Mouse (Mus musculus): ENCODE measurements around the gene Cetn2. TPM values are rescaled to one million over a fixed set of nuclear protein-coding genes. Genes with fewer than 3 reads are reported as not detected.

Gene Cetn2
- 21.4 and 23.0 TPM in 2 replicates for polyA plus RNA-seq (2015; fragmentation: Nextera tagmentation; extraction: Ambion mirVana)

DNA sequence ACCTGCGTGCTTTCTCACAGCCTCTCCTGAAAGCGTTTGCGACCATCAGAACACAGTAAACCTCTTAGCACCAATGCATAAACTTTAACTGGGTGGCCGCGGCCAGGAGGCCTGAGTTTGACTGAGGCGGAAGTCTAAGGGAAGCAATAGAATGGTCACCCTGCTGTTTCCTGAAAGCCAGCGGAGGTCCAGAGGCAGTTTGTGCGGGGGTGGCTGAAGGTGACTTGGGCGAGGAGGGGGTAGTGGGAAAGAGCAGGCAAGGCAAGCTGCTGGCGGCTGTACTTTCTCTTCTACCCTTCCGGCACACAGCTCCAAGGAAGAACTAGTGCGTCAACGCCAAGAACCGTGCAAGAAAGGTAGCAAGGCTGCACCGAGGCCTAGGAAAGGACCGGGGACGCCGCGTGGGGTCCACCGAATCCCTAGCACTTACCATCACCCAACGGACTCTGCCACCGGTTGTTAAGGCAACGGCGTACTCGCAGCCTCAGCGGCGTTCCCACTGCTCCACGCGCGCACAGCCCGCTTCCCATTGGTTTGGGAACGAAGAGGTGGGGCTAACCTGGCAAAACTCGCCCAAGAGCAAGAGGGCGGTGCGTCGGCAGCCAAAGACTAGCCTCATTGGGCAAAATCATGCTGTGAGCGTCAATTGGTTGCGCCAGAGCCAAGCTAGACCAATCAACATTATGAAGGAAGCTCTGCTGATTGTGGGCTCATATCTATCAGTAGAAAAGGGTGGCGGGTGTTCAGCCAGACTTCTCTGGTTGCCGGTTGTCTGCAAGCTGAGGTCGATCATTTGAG is at the start of gene Cetn2, which contains the start of gene Nsdhl:
Gene Cetn2 (minus strand): TSS at position 528 of the 798 bp plus-strand sequence.
Gene Nsdhl (plus strand): TSS at position 674 of the 798 bp plus-strand sequence.
- H3K9ac ChIP-seq (ENCODE audit: low read depth, low read length), result peak within 1 kb of the TSS; percentile 65
- H3K4me3 ChIP-seq (ENCODE audit: low read depth, low read length), result peak within 1 kb of the TSS; percentile 73
- no peaks in the 10 kb centered on the region for H3K4me1 ChIP-seq (ENCODE audit: control insufficient read depth, low read depth, low read length)
- no peaks in the 10 kb centered on the region for H3K36me3 ChIP-seq (ENCODE audit: control insufficient read depth, insufficient read depth)
- H3K27me3 ChIP-seq (ENCODE audit: control insufficient read depth, insufficient read depth, low read depth, low read length), result no peaks in the 10 kb centered on the region
- H3K4me2 ChIP-seq (ENCODE audit: low read depth, low read length), result peak within 1 kb of the TSS; percentile 73
- ATAC-seq (ENCODE audit: low read depth), result peak; percentile 99
- H3K27ac ChIP-seq (ENCODE audit: low read length), result 0 out of 2 replicates have a peak within 1 kb of the TSS, but pooled peaks have one; percentile 21
- H3K9me3 ChIP-seq (replicated peaks; ENCODE audit: control insufficient read depth, low read length), result no peaks in the 10 kb centered on the region
- 18% methylated on average over 41 of the region's 41 CpGs for WGBS (ENCODE audit: insufficient replicate concordance)

DNA sequence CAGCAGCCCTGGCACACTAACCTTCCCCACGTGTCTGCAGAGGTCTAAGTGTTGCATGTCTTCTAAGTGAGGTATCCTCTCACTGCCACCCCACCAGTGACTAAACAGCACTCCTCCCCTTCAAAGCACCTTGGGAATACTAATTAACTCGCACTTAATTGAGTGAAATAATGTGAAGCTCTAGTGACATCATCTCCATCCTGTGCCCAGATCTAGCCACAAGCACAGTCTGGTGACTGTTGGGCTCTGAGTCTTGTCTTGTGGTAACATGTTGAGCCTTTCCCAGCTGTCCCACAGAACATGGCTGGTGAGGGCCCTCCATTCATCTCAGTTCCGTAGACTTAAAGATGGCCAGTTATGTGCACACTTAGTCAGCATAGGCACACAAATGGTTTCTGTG is 44.5 kb upstream of the Cetn2 start:
- Histone ChIP-seq H3K4me1 (ENCODE audit: control insufficient read depth, low read depth, low read length) (no peaks in the 10 kb centered on the region), H3K9ac (ENCODE audit: low read depth, low read length) (no peak overlapping the region), H3K9me3 (replicated peaks; ENCODE audit: control insufficient read depth, low read length) (no peaks in the 10 kb centered on the region), H3K4me2 (ENCODE audit: low read depth, low read length) (no peak overlapping the region), H3K36me3 (ENCODE audit: control insufficient read depth, insufficient read depth) (no peaks in the 10 kb centered on the region; the same call in 1 of the 2 replicates), H3K27me3 (ENCODE audit: control insufficient read depth, insufficient read depth, low read depth, low read length) (no peaks in the 10 kb centered on the region), H3K27ac (ENCODE audit: low read length) (no peak overlapping the region), H3K4me3 (ENCODE audit: low read depth, low read length) (no peak overlapping the region)
- WGBS (ENCODE audit: insufficient replicate concordance), result 53% methylated on average over 3 of the region's 3 CpGs
- no peak for ATAC-seq (ENCODE audit: low read depth)

DNA sequence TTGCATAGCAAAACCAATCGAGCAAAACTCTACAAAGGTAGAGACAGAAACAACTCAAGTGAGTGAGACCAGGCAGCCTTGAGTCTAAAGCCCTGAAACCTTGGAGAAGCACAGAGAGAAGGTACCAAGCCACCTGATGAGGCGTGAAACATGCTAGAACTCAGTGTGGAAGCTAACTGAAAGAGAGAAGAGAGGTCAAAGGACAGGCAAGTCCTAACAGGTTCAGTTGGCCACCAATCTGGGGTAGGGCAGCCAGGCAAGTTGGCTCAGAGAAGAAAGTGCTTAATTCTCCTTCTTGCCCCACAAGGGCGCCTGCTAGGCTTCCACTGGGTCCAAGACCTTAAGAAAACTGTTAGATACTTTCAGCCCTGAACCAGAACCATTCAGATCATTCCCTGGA is 43.3 kb upstream of the Cetn2 start:
- Histone ChIP-seq H3K4me2 (ENCODE audit: low read depth, low read length) (no peak overlapping the region), H3K27me3 (ENCODE audit: control insufficient read depth, insufficient read depth, low read depth, low read length) (no peaks in the 10 kb centered on the region)
- 62% methylated on average over 3 of the region's 3 CpGs for WGBS (ENCODE audit: insufficient replicate concordance)

GRCm38 (mm10) chrX:72960431-72960830 is 42.2 kb upstream of the Cetn2 start:
- H3K4me3 ChIP-seq (ENCODE audit: low read depth, low read length), result no peak overlapping the region
- H3K9me3 ChIP-seq (replicated peaks; ENCODE audit: control insufficient read depth, low read length), result no peaks in the 10 kb centered on the region
- H3K4me2 ChIP-seq (ENCODE audit: low read depth, low read length), result no peak overlapping the region
- no peaks in the 10 kb centered on the region for H3K4me1 ChIP-seq (ENCODE audit: control insufficient read depth, low read depth, low read length)
- H3K36me3 ChIP-seq (ENCODE audit: control insufficient read depth, insufficient read depth), result no peaks in the 10 kb centered on the region; the same call in 1 of the 2 replicates
- H3K27me3 ChIP-seq (ENCODE audit: control insufficient read depth, insufficient read depth, low read depth, low read length), result no peaks in the 10 kb centered on the region
- no peak overlapping the region for H3K27ac ChIP-seq (ENCODE audit: low read length)
- 74% methylated on average over 4 of the region's 4 CpGs for WGBS (ENCODE audit: insufficient replicate concordance)
- ATAC-seq (ENCODE audit: low read depth), result no peak
- H3K9ac ChIP-seq (ENCODE audit: low read depth, low read length), result no peak overlapping the region

More for the DNA sequence above, 43.3 kb upstream of the Cetn2 start:
- Histone ChIP-seq H3K27ac (ENCODE audit: low read length) (no peak overlapping the region), H3K4me3 (ENCODE audit: low read depth, low read length) (no peak overlapping the region), H3K36me3 (ENCODE audit: control insufficient read depth, insufficient read depth) (no peaks in the 10 kb centered on the region; the same call in 1 of the 2 replicates), H3K9me3 (replicated peaks; ENCODE audit: control insufficient read depth, low read length) (no peaks in the 10 kb centered on the region), H3K9ac (ENCODE audit: low read depth, low read length) (no peak overlapping the region), H3K4me1 (ENCODE audit: control insufficient read depth, low read depth, low read length) (no peaks in the 10 kb centered on the region)
- ATAC-seq (ENCODE audit: low read depth), result no peak

GRCm38 (mm10) chrX:72956486-72956885 is 38.3 kb upstream of the Cetn2 start:
- WGBS (ENCODE audit: insufficient replicate concordance), result 73% methylated on average over 4 of the region's 4 CpGs
- Histone ChIP-seq H3K27me3 (ENCODE audit: control insufficient read depth, insufficient read depth, low read depth, low read length) (no peaks in the 10 kb centered on the region), H3K36me3 (ENCODE audit: control insufficient read depth, insufficient read depth) (no peaks in the 10 kb centered on the region; the same call in 1 of the 2 replicates), H3K9ac (ENCODE audit: low read depth, low read length) (no peak overlapping the region), H3K4me3 (ENCODE audit: low read depth, low read length) (no peak overlapping the region), H3K4me2 (ENCODE audit: low read depth, low read length) (no peak overlapping the region), H3K27ac (ENCODE audit: low read length) (no peak overlapping the region), H3K9me3 (replicated peaks; ENCODE audit: control insufficient read depth, low read length) (no peaks in the 10 kb centered on the region), H3K4me1 (ENCODE audit: control insufficient read depth, low read depth, low read length) (no peaks in the 10 kb centered on the region)
- no peak for ATAC-seq (ENCODE audit: low read depth)

DNA sequence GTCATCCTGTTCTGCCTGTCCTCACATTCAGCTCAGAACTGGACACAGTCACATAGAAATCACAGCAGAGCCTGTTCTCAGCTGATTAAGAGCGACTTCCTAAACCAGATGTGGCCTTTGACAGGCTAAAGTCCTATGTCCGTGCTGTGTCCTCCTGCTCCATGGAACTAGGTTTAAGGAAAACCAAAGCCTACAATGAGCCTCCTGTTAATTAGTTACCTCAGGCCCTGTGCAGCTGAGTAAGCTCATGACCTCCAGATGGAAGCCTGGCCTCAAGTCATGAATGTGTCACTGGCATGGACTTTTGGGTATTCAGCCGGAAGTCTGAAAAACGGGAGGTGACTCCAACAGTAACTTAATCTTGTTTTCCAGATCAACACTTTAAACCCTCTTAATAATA is 35.3 kb upstream of the Cetn2 start:
- no peak overlapping the region for H3K27ac ChIP-seq (ENCODE audit: low read length)
- H3K36me3 ChIP-seq (ENCODE audit: control insufficient read depth, insufficient read depth), result no peaks in the 10 kb centered on the region; the same call in 1 of the 2 replicates
- no peak overlapping the region for H3K4me3 ChIP-seq (ENCODE audit: low read depth, low read length)
- H3K27me3 ChIP-seq (ENCODE audit: control insufficient read depth, insufficient read depth, low read depth, low read length), result no peaks in the 10 kb centered on the region
- H3K9me3 ChIP-seq (replicated peaks; ENCODE audit: control insufficient read depth, low read length), result no peaks in the 10 kb centered on the region
- no peak overlapping the region for H3K4me2 ChIP-seq (ENCODE audit: low read depth, low read length)
- no peak overlapping the region for H3K9ac ChIP-seq (ENCODE audit: low read depth, low read length)
- H3K4me1 ChIP-seq (ENCODE audit: control insufficient read depth, low read depth, low read length), result no peaks in the 10 kb centered on the region
- 67% methylated on average over 4 of the region's 4 CpGs for WGBS (ENCODE audit: insufficient replicate concordance)
- no peak for ATAC-seq (ENCODE audit: low read depth)

DNA sequence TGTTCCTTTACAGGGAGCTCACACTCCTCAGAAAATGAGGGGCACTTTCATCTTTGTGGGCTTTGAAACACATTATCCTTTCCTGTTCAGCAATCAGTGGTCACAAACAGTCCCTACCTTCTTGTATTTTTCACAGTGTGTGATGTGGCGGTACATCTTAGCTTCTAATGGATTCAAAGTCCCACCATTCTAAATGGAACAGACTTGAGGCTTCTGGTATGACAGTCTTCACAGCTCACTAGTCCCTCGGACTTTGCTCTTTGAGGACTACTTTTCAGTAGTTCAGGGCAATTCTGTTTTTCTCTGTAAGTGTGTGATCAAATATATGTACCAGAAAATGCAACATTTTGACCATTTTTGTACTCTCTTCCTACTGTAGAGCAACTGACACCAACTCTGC is 3.2 kb upstream of the Cetn2 start:
- 58% methylated on average over 2 of the region's 2 CpGs for WGBS (ENCODE audit: insufficient replicate concordance)
- Histone ChIP-seq H3K4me3 (ENCODE audit: low read depth, low read length) (no peak overlapping the region), H3K9me3 (replicated peaks; ENCODE audit: control insufficient read depth, low read length) (no peaks in the 10 kb centered on the region), H3K4me1 (ENCODE audit: control insufficient read depth, low read depth, low read length) (no peaks in the 10 kb centered on the region), H3K36me3 (ENCODE audit: control insufficient read depth, insufficient read depth) (no peaks in the 10 kb centered on the region), H3K9ac (ENCODE audit: low read depth, low read length) (no peak overlapping the region), H3K27ac (ENCODE audit: low read length) (no peak overlapping the region), H3K27me3 (ENCODE audit: control insufficient read depth, insufficient read depth, low read depth, low read length) (no peaks in the 10 kb centered on the region), H3K4me2 (ENCODE audit: low read depth, low read length) (no peak overlapping the region)
- no peak for ATAC-seq (ENCODE audit: low read depth)

DNA sequence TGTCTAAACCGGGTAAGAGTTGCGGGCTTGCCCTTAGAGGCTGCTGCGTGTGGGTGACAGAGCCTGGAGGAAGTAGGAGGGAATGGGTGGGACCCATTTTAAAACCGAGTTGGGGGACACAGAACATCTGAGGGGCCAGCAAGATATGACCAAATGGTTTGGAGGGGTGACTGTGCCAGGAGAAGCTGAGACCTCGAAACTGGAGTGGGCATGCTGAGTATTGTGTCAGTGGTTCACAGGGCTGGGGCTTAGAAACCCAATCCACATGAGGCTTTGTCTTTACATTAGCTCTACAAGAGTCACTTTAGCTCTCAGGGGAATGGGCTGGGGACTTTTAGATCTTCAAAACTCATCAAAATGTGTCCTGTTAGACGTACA is 460 bp upstream of the Cetn2 start:
- peak overlapping the region; percentile 54 for H3K9ac ChIP-seq (ENCODE audit: low read depth, low read length)
- no peak for ATAC-seq (ENCODE audit: low read depth)

DNA sequence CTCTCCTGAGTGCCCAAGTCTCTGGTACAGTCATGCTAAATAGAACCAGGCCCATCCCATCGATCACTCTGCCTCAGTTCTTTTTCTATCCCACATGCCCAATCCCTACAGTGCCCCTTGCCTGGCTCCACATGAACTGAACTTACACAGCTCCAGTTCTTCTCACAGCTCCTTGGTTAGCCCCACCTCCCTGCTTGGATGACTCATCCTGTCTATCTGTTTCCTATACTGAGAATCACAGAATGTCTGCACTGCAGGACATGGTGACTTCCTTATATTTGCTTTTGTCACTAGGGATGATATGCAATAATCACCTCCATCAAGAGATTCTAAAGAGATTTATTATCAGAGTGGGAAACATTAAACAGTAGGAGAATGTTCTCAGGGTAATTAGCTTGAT is 6.6 kb downstream of the Cetn2 start:
- no peak for ATAC-seq (ENCODE audit: low read depth)
- no peak overlapping the region for H3K4me2 ChIP-seq (ENCODE audit: low read depth, low read length)
- H3K4me3 ChIP-seq (ENCODE audit: low read depth, low read length), result no peak overlapping the region
- no peaks in the 10 kb centered on the region for H3K27me3 ChIP-seq (ENCODE audit: control insufficient read depth, insufficient read depth, low read depth, low read length)
- no peak overlapping the region for H3K27ac ChIP-seq (ENCODE audit: low read length)
- H3K9me3 ChIP-seq (replicated peaks; ENCODE audit: control insufficient read depth, low read length), result no peaks in the 10 kb centered on the region
- no peaks in the 10 kb centered on the region for H3K4me1 ChIP-seq (ENCODE audit: control insufficient read depth, low read depth, low read length)
- WGBS (ENCODE audit: insufficient replicate concordance), result 68% methylated on average over 1 of the region's 1 CpGs
- H3K36me3 ChIP-seq (ENCODE audit: control insufficient read depth, insufficient read depth), result no peaks in the 10 kb centered on the region
- H3K9ac ChIP-seq (ENCODE audit: low read depth, low read length), result no peak overlapping the region

More for the DNA sequence above, 460 bp upstream of the Cetn2 start:
- peak overlapping the region; percentile 73 for H3K4me3 ChIP-seq (ENCODE audit: low read depth, low read length)
- no peaks in the 10 kb centered on the region for H3K27me3 ChIP-seq (ENCODE audit: control insufficient read depth, insufficient read depth, low read depth, low read length)
- 15% methylated on average over 6 of the region's 6 CpGs for WGBS (ENCODE audit: insufficient replicate concordance)
- H3K4me1 ChIP-seq (ENCODE audit: control insufficient read depth, low read depth, low read length), result no peaks in the 10 kb centered on the region
- 0 out of 2 replicates have a peak overlapping the region, but pooled peaks have one; percentile 21 for H3K27ac ChIP-seq (ENCODE audit: low read length)
- H3K36me3 ChIP-seq (ENCODE audit: control insufficient read depth, insufficient read depth), result no peaks in the 10 kb centered on the region
- H3K4me2 ChIP-seq (ENCODE audit: low read depth, low read length), result peak overlapping the region; percentile 73
- H3K9me3 ChIP-seq (replicated peaks; ENCODE audit: control insufficient read depth, low read length), result no peaks in the 10 kb centered on the region

Measured in liver, embryonic 16.5 days (tissue).